Mouse (Mus musculus) limb, embryonic 11.5 days (tissue): ENCODE data around the gene Plekhg2. TPM values are rescaled to one million over a fixed set of nuclear protein-coding genes. Genes with fewer than 3 reads are reported as not detected.
"Not testable (repeated sequence)": the region's sequence is repeated elsewhere in the genome, so short reads cannot be mapped to it uniquely, and the experiment has no call there.

Source experiments
- ATAC-seq: fragments of 200-750 bp; cut with Nextera tagmentation; 2 replicates; pipeline ENCODE4 v1.8.0; 2017; ENCODE audit warnings: low read depth; ENCODE audit not compliant: insufficient number of reproducible peaks, low FRiP score, low TSS enrichment
- DNase-seq: peaks from one replicate; pipeline ENCODE4 v3.0.0-alpha.2; 2015; ENCODE audit warnings: low spot score
- H3K27ac ChIP-seq: fragments of 300-500 bp; sonication (generic); replicated peaks from 2 replicates; pipeline ENCODE4 v1.5.1; 2014; ENCODE audit warnings: low read depth, mild to moderate bottlenecking, low read length
- H3K27me3 ChIP-seq: fragments of 300-500 bp; sonication (generic); 2 replicates; pipeline ENCODE4 v1.6.1; 2014; ENCODE audit warnings: mild to moderate bottlenecking, low read length, mixed read lengths; ENCODE audit not compliant: control insufficient read depth, insufficient read depth
- H3K36me3 ChIP-seq: fragments of 300-500 bp; sonication (generic); 2 replicates; pipeline ENCODE4 v1.6.1; 2014; ENCODE audit warnings: mild to moderate bottlenecking, low read length, moderate library complexity, mixed read lengths; ENCODE audit not compliant: control insufficient read depth, insufficient read depth
- H3K4me1 ChIP-seq: fragments of 300-500 bp; sonication (generic); 2 replicates; pipeline ENCODE4 v1.6.1; 2014; ENCODE audit warnings: low read length, mixed read lengths; ENCODE audit not compliant: control insufficient read depth, insufficient read depth
- H3K4me2 ChIP-seq: fragments of 300-500 bp; sonication (generic); 2 replicates; pipeline ENCODE4 v1.6.1; 2014; ENCODE audit warnings: low read depth, mild to moderate bottlenecking, moderate library complexity; ENCODE audit not compliant: severe bottlenecking
- H3K4me3 ChIP-seq: fragments of 300-500 bp; sonication (generic); 2 replicates; pipeline ENCODE4 v1.5.1; 2014; ENCODE audit warnings: low read depth, low read length
- H3K9ac ChIP-seq: fragments of 300-500 bp; sonication (generic); 2 replicates; pipeline ENCODE4 v1.6.1; 2014; ENCODE audit warnings: mild to moderate bottlenecking, low read length
- H3K9me3 ChIP-seq: fragments of 300-500 bp; sonication (generic); 2 replicates; pipeline ENCODE4 v1.6.1; 2016; ENCODE audit warnings: low read length; ENCODE audit not compliant: control insufficient read depth
- WGBS: fragments of 180-500 bp; shearing (Covaris S2); extraction: QIAGEN DNeasy Blood & Tissue Kit; methylation state at CpG from one replicate; pipeline ENCODE4 v1.1.7; 2014; 5-methylcytosine and 5-hydroxymethylcytosine counted together
- polyA plus RNA-seq: library from polyadenylated mRNA; unstranded; fragments of >200 nt; fragmentation: Nextera tagmentation; extraction: Ambion mirVana; gene quantifications from 2 replicates; pipeline ENCODE4 v1.2.1, GENCODE M21; 2014

Plekhg2 gene
- polyA plus RNA-seq, 1 experiment from 2014 or later, result 73.2 TPM

- no peaks in the 10 kb centered on the region for H3K27me3 ChIP-seq
- H3K9ac ChIP-seq, result no peak overlapping the region
- H3K27ac ChIP-seq, result no peak overlapping the region
- 92% methylated on average over 10 of the region's 10 CpGs for WGBS
- ATAC-seq, result no peak
- peaks cover under 1% of the 10 kb centered on the region; the same call in 1 of the 2 replicates for H3K4me1 ChIP-seq
- no peak overlapping the region for H3K4me2 ChIP-seq
- no peak overlapping the region; the same call in 1 of the 2 replicates for H3K4me3 ChIP-seq
- peaks cover 24% of the 10 kb centered on the region for H3K36me3 ChIP-seq
- no peak for DNase-seq
- H3K9me3 ChIP-seq, result no peaks in the 10 kb centered on the region
Measured at GRCm38 (mm10) chr7:28398696-28399340, 26.4 kb upstream of the Plekhg2 start.

DNA sequence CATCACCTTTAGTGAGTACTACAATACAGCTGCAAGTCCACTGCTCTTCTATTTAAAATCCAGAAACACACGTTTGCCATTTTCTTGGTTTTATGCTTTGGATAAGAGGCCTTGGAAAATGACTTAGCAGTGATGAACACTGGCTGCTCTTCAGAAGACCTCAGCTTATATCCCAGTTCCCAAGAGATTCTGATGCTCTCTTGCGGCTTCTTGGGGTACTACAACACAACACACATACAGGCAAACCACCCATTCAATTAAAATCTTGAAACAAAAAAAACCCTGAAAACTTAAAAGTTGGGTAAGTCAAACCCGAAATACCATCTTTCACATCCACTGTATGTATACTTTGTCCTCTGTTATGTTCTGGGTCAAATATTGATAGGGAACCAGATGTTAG, 25.6 kb upstream of the Plekhg2 start:
- Histone ChIP-seq H3K4me3 (no peak overlapping the region), H3K36me3 (peaks cover 18% of the 10 kb centered on the region), H3K27ac (no peak overlapping the region), H3K9me3 (no peaks in the 10 kb centered on the region), H3K9ac (no peak overlapping the region), H3K27me3 (no peaks in the 10 kb centered on the region), H3K4me2 (no peak overlapping the region), H3K4me1 (peaks cover 6% of the 10 kb centered on the region; the same call in 1 of the 2 replicates)
- no peak for ATAC-seq
- 66% methylated on average over 3 of the region's 3 CpGs for WGBS
- DNase-seq, result no peak

- Histone ChIP-seq H3K9me3 (no peaks in the 10 kb centered on the region), H3K4me2 (no peak overlapping the region), H3K27ac (no peak overlapping the region), H3K4me1 (peaks cover 6% of the 10 kb centered on the region; the same call in 1 of the 2 replicates), H3K4me3 (no peak overlapping the region), H3K36me3 (peaks cover 9% of the 10 kb centered on the region), H3K9ac (no peak overlapping the region), H3K27me3 (no peaks in the 10 kb centered on the region)
- DNase-seq, result no peak
- ATAC-seq, result no peak
- WGBS, result 94% methylated on average over 4 of the region's 4 CpGs
Measured at GRCm38 (mm10) chr7:28395425-28395824, 23.0 kb upstream of the Plekhg2 start.

DNA sequence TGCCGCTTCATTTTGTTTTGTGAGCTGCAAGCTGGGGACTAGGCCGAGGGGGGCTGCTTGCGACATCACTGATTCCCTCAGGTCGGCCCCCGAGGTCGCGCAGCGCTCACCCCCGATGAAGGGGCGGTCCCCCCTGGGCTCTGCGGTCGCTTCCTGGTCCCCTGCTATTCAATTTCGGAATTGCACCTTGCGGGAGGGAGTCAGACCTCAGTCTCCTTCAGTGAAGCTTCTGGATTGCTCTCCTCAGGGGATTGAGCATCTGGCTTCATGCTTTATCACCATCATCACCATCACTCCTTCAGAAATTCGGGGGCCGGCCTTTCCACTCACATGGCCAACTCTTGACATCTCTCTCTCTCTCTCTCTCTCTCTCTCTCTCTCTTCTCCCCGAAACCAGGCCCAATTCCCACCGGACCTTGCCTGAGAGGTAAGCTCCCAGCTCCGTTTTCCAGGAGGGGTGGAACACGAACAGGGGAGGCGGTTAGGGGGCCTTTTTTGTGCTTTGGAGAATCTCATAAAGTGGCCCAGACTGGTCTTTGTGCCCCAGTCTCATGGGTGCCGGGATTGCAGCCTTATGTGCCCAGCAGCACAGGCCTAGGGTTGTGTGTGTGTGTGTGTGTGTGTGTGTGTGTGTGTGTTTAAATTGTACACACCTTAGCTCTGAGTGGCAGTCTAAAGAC, 21.0 kb upstream of the Plekhg2 start:
- H3K9me3 ChIP-seq, result no peaks in the 10 kb centered on the region
- H3K4me1 ChIP-seq, result peaks cover 6% of the 10 kb centered on the region; the same call in 1 of the 2 replicates
- DNase-seq (no peak), ATAC-seq (no peak; the same call in 1 of the 2 replicates)
- H3K9ac ChIP-seq, result peak overlapping the region; percentile 74
- H3K4me3 ChIP-seq, result peak overlapping the region; percentile 90
- H3K36me3 ChIP-seq, result peaks cover 15% of the 10 kb centered on the region
- peak overlapping the region; percentile 39; the same call in 1 of the 2 replicates for H3K27ac ChIP-seq
- H3K4me2 ChIP-seq, result peak overlapping the region; percentile 88
- 5% methylated on average over 22 of the region's 22 CpGs for WGBS
- H3K27me3 ChIP-seq, result no peaks in the 10 kb centered on the region

- ATAC-seq, result peak; percentile 97
- Histone ChIP-seq H3K9me3 (no peaks in the 10 kb centered on the region), H3K27ac (peak within 1 kb of the TSS; percentile 39; the same call in 1 of the 2 replicates), H3K4me3 (peak within 1 kb of the TSS; percentile 90), H3K4me2 (peak within 1 kb of the TSS; percentile 88), H3K36me3 (peaks cover 13% of the 10 kb centered on the region), H3K4me1 (peaks cover 6% of the 10 kb centered on the region; the same call in 1 of the 2 replicates), H3K9ac (peak within 1 kb of the TSS; percentile 74), H3K27me3 (no peaks in the 10 kb centered on the region)
- peak; percentile 94 for DNase-seq
- WGBS, result under 1% methylated on average over 58 of the region's 58 CpGs
Measured at GRCm38 (mm10) chr7:28392429-28393271, 20.3 kb upstream of the Plekhg2 start, which contains the start of the genes Med29 and Paf1. TSS of gene Med29 (minus strand) at chr7:28392708. TSS of gene Paf1 (plus strand) at chr7:28392951.

GRCm38 (mm10) chr7:28390331-28390730, 17.9 kb upstream of the Plekhg2 start:
- H3K9ac ChIP-seq, result no peak overlapping the region
- WGBS, result 96% methylated on average over 3 of the region's 3 CpGs
- H3K4me3 ChIP-seq, result no peak overlapping the region
- H3K27ac ChIP-seq, result no peak overlapping the region
- H3K36me3 ChIP-seq, result peaks cover 13% of the 10 kb centered on the region
- no peaks in the 10 kb centered on the region for H3K27me3 ChIP-seq
- no peak overlapping the region for H3K4me2 ChIP-seq
- H3K9me3 ChIP-seq, result no peaks in the 10 kb centered on the region
- peaks cover 6% of the 10 kb centered on the region; the same call in 1 of the 2 replicates for H3K4me1 ChIP-seq
- ATAC-seq (no peak), DNase-seq (no peak)

DNA sequence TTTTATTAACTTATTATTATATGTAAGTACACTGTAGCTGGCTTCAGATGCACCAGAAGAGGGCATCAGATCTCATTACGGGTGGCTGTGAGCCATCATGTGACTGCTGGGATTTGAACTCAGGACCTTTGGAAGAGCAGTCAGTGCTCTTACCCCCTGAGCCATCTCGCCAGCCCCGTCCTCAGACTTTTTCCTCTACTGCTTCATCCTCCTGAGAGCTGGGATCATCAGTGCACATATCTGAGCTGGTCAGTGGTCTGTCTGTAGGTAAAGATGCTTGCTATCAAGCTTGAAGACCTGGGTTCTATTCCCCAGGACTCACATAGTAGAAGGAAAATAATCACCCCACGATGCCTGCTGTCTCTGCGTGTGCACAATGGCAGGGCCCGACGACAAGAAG, 15.0 kb upstream of the Plekhg2 start:
- H3K4me3 ChIP-seq, H3K4me1 ChIP-seq, ATAC-seq, H3K4me2 ChIP-seq, H3K9ac ChIP-seq, H3K9me3 ChIP-seq, DNase-seq, H3K27me3 ChIP-seq, H3K27ac ChIP-seq: not testable (repeated sequence)
- WGBS, result 89% methylated on average over 7 of the region's 7 CpGs
- H3K36me3 ChIP-seq, result peaks cover 11% of the 10 kb centered on the region

DNA sequence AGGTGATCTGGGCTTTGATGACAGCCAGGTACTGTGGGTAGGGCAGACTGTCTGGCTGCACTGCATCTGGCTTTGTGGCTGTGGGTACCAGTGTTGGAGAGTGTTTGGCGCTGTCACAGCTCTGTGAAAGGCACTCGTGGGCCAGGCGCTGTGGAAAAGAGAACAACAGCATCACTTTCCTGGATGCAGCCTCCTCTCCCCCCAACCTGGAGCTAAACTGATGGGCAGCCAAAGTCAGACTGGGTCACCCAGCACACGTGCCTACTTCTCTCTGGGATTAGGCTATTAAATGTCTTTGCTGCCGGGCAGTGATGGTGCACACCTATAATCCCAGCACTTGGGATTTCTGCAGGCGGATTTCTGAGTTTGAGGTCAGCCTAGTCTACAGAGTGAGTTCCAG, 14.5 kb upstream of the Plekhg2 start:
- Histone ChIP-seq H3K36me3 (peaks cover 11% of the 10 kb centered on the region), H3K4me1 (peaks cover 11% of the 10 kb centered on the region)
- not testable (repeated sequence) for H3K4me3 ChIP-seq, H3K9me3 ChIP-seq, H3K9ac ChIP-seq, H3K27me3 ChIP-seq, H3K27ac ChIP-seq, H3K4me2 ChIP-seq, DNase-seq
- 84% methylated on average over 6 of the region's 6 CpGs for WGBS
- ATAC-seq, result peak; percentile 23; the same call in 1 of the 2 replicates
